Comparison of ENCODE assay signal across 41 mouse cellular contexts in genomic region chr2:180063338-180064131, GRCm38 (mm10). TPM values are rescaled to one million over a fixed set of nuclear protein-coding genes. Genes with fewer than 3 reads are reported as not detected.
"Had no signal": no experiment of that assay in that cellular context is flagged by ENCODE, and none has a peak within 500 bp of the region (broad histone marks: within the 10 kb centered on the region; RNA-seq: fewer than 3 reads in every experiment).

No protein-coding gene starts in this region.

- H3K27me3 ChIP-seq: heart, embryonic 12.5 days; heart, embryonic 13.5 days; heart, embryonic 15.5 days; hindbrain, embryonic 12.5 days; hindbrain, embryonic 13.5 days; hindbrain, embryonic 15.5 days; intestine, embryonic 15.5 days; kidney, embryonic 15.5 days had no signal

- H3K9ac ChIP-seq: heart, embryonic 12.5 days; heart, embryonic 13.5 days; heart, embryonic 15.5 days; hindbrain, embryonic 12.5 days; hindbrain, embryonic 13.5 days; hindbrain, embryonic 14.5 days; hindbrain, embryonic 15.5 days; intestine, embryonic 15.5 days; kidney, embryonic 15.5 days had no signal

- H3K4me3 ChIP-seq: heart, embryonic 10.5 days; heart, embryonic 12.5 days; heart, embryonic 13.5 days; heart, embryonic 15.5 days; hindbrain, embryonic 10.5 days; hindbrain, embryonic 12.5 days; hindbrain, embryonic 13.5 days; hindbrain, embryonic 15.5 days; intestine, embryonic 15.5 days; kidney, embryonic 15.5 days; layer of hippocampus, adult 2 months; left cerebral cortex, adult 2 months had no signal

- H3K4me1 ChIP-seq: heart, embryonic 10.5 days; heart, embryonic 12.5 days; heart, embryonic 13.5 days; heart, embryonic 15.5 days; hindbrain, embryonic 10.5 days; hindbrain, embryonic 12.5 days; hindbrain, embryonic 13.5 days; hindbrain, embryonic 15.5 days; intestine, embryonic 15.5 days; kidney, embryonic 15.5 days had no signal

- H3K27ac ChIP-seq: heart, embryonic 10.5 days; heart, embryonic 13.5 days; heart, embryonic 15.5 days; hindbrain, embryonic 10.5 days; hindbrain, embryonic 12.5 days; hindbrain, embryonic 13.5 days; hindbrain, embryonic 14.5 days; hindbrain, embryonic 15.5 days; hindbrain, postnatal 0 days; intestine, embryonic 15.5 days; kidney, embryonic 15.5 days; kidney, postnatal 0 days; layer of hippocampus, adult 2 months; left cerebral cortex, adult 2 months had no signal

- DNase-seq: heart, postnatal 14 days; heart, postnatal 36 days; kidney, adult 11 months; kidney, adult 18-20 months; kidney, adult 2 months; kidney, adult 8-10 months; kidney, adult 9 months; kidney, postnatal 10 days; kidney, postnatal 14 days; kidney, postnatal 25 days; kidney, postnatal 36 days; kidney, postnatal 4 days; layer of hippocampus, adult 9-11 months; layer of hippocampus, postnatal 36 days had no signal

- H3K9me3 ChIP-seq: heart, embryonic 10.5 days; heart, embryonic 12.5 days; heart, embryonic 13.5 days; heart, embryonic 15.5 days; hindbrain, embryonic 12.5 days; hindbrain, embryonic 13.5 days; hindbrain, embryonic 15.5 days; intestine, embryonic 15.5 days; kidney, embryonic 15.5 days had no signal

- ATAC-seq: hindbrain, embryonic 16.5 days; hindbrain, postnatal 0 days; inflammation-experienced regulatory T-cells, adult 6 months; intestine, embryonic 15.5 days; intestine, embryonic 16.5 days; intestine, postnatal 0 days had no signal

- H3K4me2 ChIP-seq: heart, embryonic 11.5 days; heart, embryonic 12.5 days; heart, embryonic 13.5 days; heart, embryonic 15.5 days; hindbrain, embryonic 12.5 days; hindbrain, embryonic 13.5 days; hindbrain, embryonic 14.5 days; hindbrain, embryonic 15.5 days; intestine, embryonic 15.5 days; kidney, embryonic 15.5 days had no signal

RNA-seq across cellular contexts. Expression of gene Hrh3, which starts 40.8 kb away (rescaled TPM):
- total RNA-seq: heart, postnatal 10 days; heart, postnatal 14 days; heart, postnatal 25 days; hematopoietic stem cell, adult 5-6 weeks had no signal
- polyA plus RNA-seq: heart, embryonic 10.5 days; heart, embryonic 11.5 days; heart, embryonic 12.5 days; heart, embryonic 13.5 days; heart, embryonic 14.5 days; heart, embryonic 15.5 days; heart, postnatal 0 days; inflammation-experienced regulatory T-cells, adult 6 months; intestine, postnatal 0 days; kidney, embryonic 14.5 days; kidney, embryonic 15.5 days; kidney, embryonic 16.5 days; kidney, postnatal 0 days had no signal
